Mouse (Mus musculus) hindbrain, embryonic 12.5 days (tissue): ENCODE measurements around the gene Ppp1r13b. TPM values are rescaled to one million over a fixed set of nuclear protein-coding genes. Genes with fewer than 3 reads are reported as not detected.

Source experiments
- ATAC-seq: fragments of 200-750 bp; cut with Nextera tagmentation; 2 replicates; pipeline ENCODE4 v1.8.0; 2017; ENCODE audit warnings: moderate TSS enrichment; ENCODE audit not compliant: low FRiP score
- H3K27ac ChIP-seq: fragments of 300-500 bp; sonication (generic); 2 replicates; pipeline ENCODE4 v1.5.1; 2016; ENCODE audit warnings: mild to moderate bottlenecking
- H3K27me3 ChIP-seq: fragments of 300-500 bp; sonication (generic); 2 replicates; pipeline ENCODE4 v1.6.1; 2016; ENCODE audit warnings: mild to moderate bottlenecking
- H3K36me3 ChIP-seq: fragments of 300-500 bp; sonication (generic); 2 replicates; pipeline ENCODE4 v1.6.1; 2016; ENCODE audit warnings: mild to moderate bottlenecking
- H3K4me1 ChIP-seq: fragments of 300-500 bp; sonication (generic); 2 replicates; pipeline ENCODE4 v1.6.1; 2016
- H3K4me2 ChIP-seq: fragments of 300-500 bp; sonication (generic); replicated peaks from 2 replicates; pipeline ENCODE4 v1.6.1; 2016; ENCODE audit warnings: mild to moderate bottlenecking
- H3K4me3 ChIP-seq: fragments of 300-500 bp; sonication (generic); 2 replicates; pipeline ENCODE4 v1.5.1; 2016; ENCODE audit warnings: mild to moderate bottlenecking
- H3K9ac ChIP-seq: fragments of 300-500 bp; sonication (generic); 2 replicates; pipeline ENCODE4 v1.6.1; 2016; ENCODE audit warnings: mild to moderate bottlenecking, moderate library complexity
- H3K9me3 ChIP-seq: fragments of 300-500 bp; sonication (generic); replicated peaks from 2 replicates; pipeline ENCODE4 v1.6.1; 2016; ENCODE audit warnings: mild to moderate bottlenecking
- WGBS: fragments of 180-500 bp; shearing (Covaris S2); methylation state at CpG from one replicate; pipeline ENCODE4 v1.1.7; 2016; 5-methylcytosine and 5-hydroxymethylcytosine counted together
- polyA plus RNA-seq: library from polyadenylated mRNA; unstranded; fragments of >200 nt; fragmentation: Nextera tagmentation; extraction: Ambion mirVana; gene quantifications from 2 replicates; pipeline ENCODE4 v1.2.1, GENCODE M21; 2016

The Ppp1r13b gene
- polyA plus RNA-seq, 1 experiment from 2014 or later = 18.5 TPM

- ATAC-seq = no peak
- H3K4me1 ChIP-seq = peaks cover 37% of the 10 kb centered on the region
- H3K4me2 ChIP-seq = peak overlapping the region; percentile 88
- H3K9me3 ChIP-seq = no peaks in the 10 kb centered on the region
- H3K4me3 ChIP-seq = peak overlapping the region; percentile 74
- H3K27me3 ChIP-seq = no peaks in the 10 kb centered on the region
- H3K36me3 ChIP-seq = no peaks in the 10 kb centered on the region
- WGBS = 28% methylated on average over 19 of the region's 19 CpGs
- peak overlapping the region; percentile 77 for H3K9ac ChIP-seq
- no peak overlapping the region for H3K27ac ChIP-seq
Measured at GRCm38 (mm10) chr12:111814769-111815762, 92.8 kb downstream of the Ppp1r13b start.

DNA sequence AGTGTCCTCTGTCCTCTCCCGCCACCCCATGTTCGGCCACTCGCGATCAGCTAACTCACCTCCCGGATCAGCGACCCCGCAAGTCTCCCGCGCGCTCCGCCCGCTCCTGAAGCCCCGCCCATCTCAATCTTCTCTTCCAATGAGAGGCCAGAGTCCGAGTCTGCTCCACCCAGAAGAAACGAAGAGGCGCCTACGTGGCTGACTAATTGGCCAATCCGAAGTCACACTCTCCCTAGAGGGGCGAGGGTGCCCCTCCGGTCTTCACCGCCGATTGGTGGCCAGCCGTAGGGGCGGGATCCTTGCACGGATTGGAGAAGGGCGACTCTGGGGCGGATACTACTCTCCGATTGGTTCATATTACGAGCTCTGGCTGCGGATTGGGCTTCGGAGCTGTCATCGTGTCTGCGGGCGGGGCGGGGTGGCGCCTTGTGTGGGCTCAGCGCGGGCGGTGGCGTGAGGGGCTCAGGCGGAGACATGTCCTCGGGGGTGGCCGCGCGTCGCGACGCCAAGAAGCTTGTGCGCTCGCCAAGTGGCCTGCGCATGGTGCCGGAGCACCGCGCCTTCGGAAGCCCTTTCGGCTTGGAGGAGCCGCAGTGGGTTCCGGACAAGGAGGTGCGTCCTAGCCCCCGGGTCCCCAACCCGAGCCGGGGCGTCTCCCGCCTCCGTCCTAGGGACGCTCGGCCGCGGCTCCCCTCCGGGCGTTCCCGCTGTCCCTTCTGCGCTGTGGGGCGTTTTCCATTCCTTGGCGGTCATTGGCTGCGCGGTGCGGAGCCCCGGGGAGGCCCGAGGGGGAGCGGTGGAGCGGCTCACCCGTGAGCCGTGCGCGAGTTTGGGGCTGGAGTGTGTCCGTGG lies 93.9 kb downstream of the Ppp1r13b start, which contains the start of the genes Xrcc3 and Zfyve21:
Xrcc3 (minus strand) TSS at position 108 of the 852 bp plus-strand sequence.
Zfyve21 (plus strand) TSS at position 405 of the 852 bp plus-strand sequence.
- peak; percentile 99 for ATAC-seq
- Histone ChIP-seq H3K4me3 (peak within 1 kb of the TSS; percentile 74), H3K4me2 (peak within 1 kb of the TSS; percentile 88), H3K4me1 (peaks cover 46% of the 10 kb centered on the region), H3K27ac (peak within 1 kb of the TSS; percentile 88), H3K9me3 (no peaks in the 10 kb centered on the region), H3K36me3 (0 out of 2 replicates have a peak, but pooled peaks cover 3% of the 10 kb centered on the region), H3K9ac (peak within 1 kb of the TSS; percentile 77), H3K27me3 (no peaks in the 10 kb centered on the region)
- under 1% methylated on average over 87 of the region's 87 CpGs for WGBS

GRCm38 (mm10) chr12:111813111-111813765 lies 94.7 kb downstream of the Ppp1r13b start:
- ATAC-seq = no peak
- WGBS = 6% methylated on average over 27 of the region's 27 CpGs
- peak overlapping the region; percentile 74 for H3K4me2 ChIP-seq
- H3K36me3 ChIP-seq = peaks cover 10% of the 10 kb centered on the region
- no peak overlapping the region for H3K27ac ChIP-seq
- peak overlapping the region; percentile 74 for H3K4me3 ChIP-seq
- peaks cover 47% of the 10 kb centered on the region for H3K4me1 ChIP-seq
- peak overlapping the region; percentile 56 for H3K9ac ChIP-seq
- no peaks in the 10 kb centered on the region for H3K27me3 ChIP-seq
- no peaks in the 10 kb centered on the region for H3K9me3 ChIP-seq

DNA sequence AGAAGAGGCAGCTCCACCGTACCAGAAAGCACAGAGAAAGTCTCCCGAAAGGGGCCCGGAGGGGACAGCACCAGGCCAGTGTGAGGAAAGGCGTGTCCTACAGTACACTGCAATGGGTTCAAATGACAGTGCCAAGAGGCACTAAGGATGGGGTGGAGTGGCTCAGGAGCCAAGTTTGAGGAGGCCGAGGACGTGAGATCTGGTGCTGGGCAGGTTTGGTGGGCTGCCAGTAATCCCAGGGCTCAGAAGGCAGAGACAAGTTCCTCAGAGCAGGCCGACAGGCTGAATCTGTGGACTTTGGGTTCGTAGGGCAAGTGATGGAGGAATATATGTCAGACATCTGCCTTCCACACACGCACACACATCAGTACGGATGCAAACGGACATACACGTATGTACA lies 95.3 kb downstream of the Ppp1r13b start:
- Histone ChIP-seq H3K4me3 (peak overlapping the region; percentile 74), H3K36me3 (peaks cover 16% of the 10 kb centered on the region), H3K27me3 (no peaks in the 10 kb centered on the region), H3K4me1 (peaks cover 47% of the 10 kb centered on the region), H3K9ac (no peak overlapping the region), H3K4me2 (peak overlapping the region; percentile 74), H3K27ac (no peak overlapping the region), H3K9me3 (no peaks in the 10 kb centered on the region)
- WGBS = 68% methylated on average over 12 of the region's 12 CpGs
- no peak for ATAC-seq

DNA sequence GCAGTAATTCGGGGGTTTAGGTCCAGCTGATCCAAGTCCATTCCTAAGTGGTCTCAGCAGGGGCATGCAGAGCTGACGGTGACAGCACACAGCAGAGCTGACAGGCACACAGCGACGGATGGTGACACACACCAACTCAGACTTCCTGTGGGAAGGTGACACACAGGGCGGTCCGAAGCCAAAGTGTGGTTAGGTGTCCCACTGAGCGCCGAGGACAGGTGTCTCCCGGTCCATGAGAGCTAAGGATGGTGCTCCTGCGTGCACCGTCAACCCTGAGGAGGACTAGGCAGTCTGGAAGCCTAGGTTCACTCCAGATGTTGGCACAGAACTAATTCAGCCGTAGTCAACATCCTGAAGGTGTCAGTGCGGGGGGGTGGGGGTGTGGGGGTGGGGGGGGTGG lies 95.8 kb downstream of the Ppp1r13b start:
- Histone ChIP-seq H3K4me3 (no peak overlapping the region), H3K9me3 (no peaks in the 10 kb centered on the region), H3K4me2 (no peak overlapping the region), H3K27ac (no peak overlapping the region), H3K36me3 (peaks cover 21% of the 10 kb centered on the region), H3K27me3 (no peaks in the 10 kb centered on the region), H3K9ac (no peak overlapping the region), H3K4me1 (peaks cover 46% of the 10 kb centered on the region)
- WGBS = 86% methylated on average over 13 of the region's 13 CpGs
- no peak for ATAC-seq

DNA sequence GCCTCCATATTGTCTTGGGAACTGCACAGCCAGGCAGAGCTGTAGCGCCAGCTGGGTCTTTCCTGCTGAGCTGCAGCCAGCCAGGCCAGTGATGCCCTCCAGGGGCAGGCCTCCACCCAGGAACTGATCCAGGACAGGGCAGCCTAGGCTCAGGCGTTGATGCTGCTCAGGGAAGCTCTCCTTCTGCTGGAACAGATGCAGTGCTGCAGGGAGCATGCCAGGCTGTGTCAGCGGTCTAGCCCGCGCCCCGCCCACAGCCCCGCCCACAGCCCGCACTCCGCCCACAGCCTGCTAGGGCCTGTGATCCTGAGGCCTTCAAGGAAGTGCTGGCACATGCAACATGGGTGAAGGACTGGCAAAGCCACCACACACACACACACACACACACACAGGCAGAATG lies 98.1 kb downstream of the Ppp1r13b start:
- Histone ChIP-seq H3K9ac (peak overlapping the region; percentile 39; the same call in 1 of the 2 replicates), H3K36me3 (peaks cover 43% of the 10 kb centered on the region), H3K4me3 (no peak overlapping the region), H3K27me3 (no peaks in the 10 kb centered on the region), H3K4me2 (0 out of 2 replicates have a peak overlapping the region, but pooled peaks have one; percentile 5), H3K9me3 (no peaks in the 10 kb centered on the region), H3K27ac (peak overlapping the region; percentile 71), H3K4me1 (peaks cover 24% of the 10 kb centered on the region)
- WGBS = 10% methylated on average over 9 of the region's 9 CpGs
- peak; percentile 15 for ATAC-seq

GRCm38 (mm10) chr12:111808775-111809174 lies 99.1 kb downstream of the Ppp1r13b start:
- H3K4me1 ChIP-seq = peaks cover 23% of the 10 kb centered on the region
- ATAC-seq = no peak
- 0 out of 2 replicates have a peak overlapping the region, but pooled peaks have one; percentile 18 for H3K27ac ChIP-seq
- H3K27me3 ChIP-seq = no peaks in the 10 kb centered on the region
- peaks cover 53% of the 10 kb centered on the region for H3K36me3 ChIP-seq
- H3K9ac ChIP-seq = peak overlapping the region; percentile 2; the same call in 1 of the 2 replicates
- no peak overlapping the region for H3K4me3 ChIP-seq
- H3K9me3 ChIP-seq = no peaks in the 10 kb centered on the region
- no peak overlapping the region for H3K4me2 ChIP-seq
- WGBS = 92% methylated on average over 6 of the region's 6 CpGs

DNA sequence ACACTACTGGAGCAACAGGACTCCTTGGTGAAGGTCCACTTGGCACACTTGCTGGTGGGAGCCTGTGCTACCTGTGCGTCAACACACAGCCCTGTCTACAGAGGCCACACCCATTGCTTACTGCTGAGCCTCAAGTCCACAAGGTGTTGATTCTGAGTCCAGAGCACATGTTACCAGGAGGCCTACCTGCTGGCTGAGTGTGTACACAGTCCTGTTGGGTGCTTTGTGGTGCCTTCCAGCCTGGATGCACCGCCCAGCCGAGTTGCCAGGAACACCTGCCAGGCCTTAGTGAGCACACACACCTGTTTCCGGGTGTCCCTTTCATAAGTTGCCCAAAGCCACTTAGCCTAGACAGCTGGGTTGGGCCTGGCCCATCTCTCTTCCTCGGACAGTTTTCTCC lies 104.4 kb downstream of the Ppp1r13b start:
- Histone ChIP-seq H3K4me1 (no peaks in the 10 kb centered on the region), H3K36me3 (peaks cover 86% of the 10 kb centered on the region), H3K4me3 (no peak overlapping the region), H3K27me3 (no peaks in the 10 kb centered on the region), H3K4me2 (no peak overlapping the region), H3K27ac (no peak overlapping the region), H3K9me3 (no peaks in the 10 kb centered on the region), H3K9ac (no peak overlapping the region)
- WGBS = 85% methylated on average over 5 of the region's 5 CpGs
- ATAC-seq = no peak

- WGBS = 92% methylated on average over 10 of the region's 10 CpGs
- peaks cover 75% of the 10 kb centered on the region for H3K36me3 ChIP-seq
Measured at GRCm38 (mm10) chr12:111800459-111801183, 107.3 kb downstream of the Ppp1r13b start.

DNA sequence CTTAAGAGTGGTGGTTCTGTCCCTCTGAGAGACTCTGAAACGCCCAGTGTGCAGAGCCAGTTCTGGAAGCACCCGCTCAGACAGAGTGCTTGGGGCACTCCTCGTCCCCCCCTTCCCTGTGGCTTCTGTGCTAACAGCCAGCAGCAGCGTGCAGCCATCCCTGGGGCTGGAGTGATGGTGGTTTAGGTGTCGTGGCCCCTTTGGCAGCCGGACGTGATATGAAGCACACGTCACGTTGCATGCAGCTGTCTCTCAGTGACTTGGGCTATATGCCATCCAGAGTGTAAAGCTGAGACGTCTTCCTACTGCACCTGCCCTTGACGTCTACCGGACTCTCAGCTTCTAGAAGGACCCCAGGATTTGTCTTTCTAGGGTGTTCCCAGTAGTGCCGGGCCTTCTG lies 109.4 kb downstream of the Ppp1r13b start:
- H3K36me3 ChIP-seq = peaks cover 75% of the 10 kb centered on the region
- no peak overlapping the region for H3K4me3 ChIP-seq
- no peak for ATAC-seq
- H3K9ac ChIP-seq = no peak overlapping the region
- no peaks in the 10 kb centered on the region for H3K27me3 ChIP-seq
- H3K27ac ChIP-seq = no peak overlapping the region
- WGBS = 94% methylated on average over 13 of the region's 13 CpGs
- H3K9me3 ChIP-seq = no peaks in the 10 kb centered on the region
- H3K4me2 ChIP-seq = no peak overlapping the region
- no peaks in the 10 kb centered on the region for H3K4me1 ChIP-seq

More at GRCm38 (mm10) chr12:111800459-111801183, 107.3 kb downstream of the Ppp1r13b start:
- Histone ChIP-seq H3K27ac (no peak overlapping the region), H3K9ac (no peak overlapping the region), H3K4me2 (no peak overlapping the region), H3K27me3 (no peaks in the 10 kb centered on the region), H3K4me3 (no peak overlapping the region), H3K9me3 (no peaks in the 10 kb centered on the region), H3K4me1 (no peaks in the 10 kb centered on the region)
- ATAC-seq = no peak

- 91% methylated on average over 8 of the region's 8 CpGs for WGBS
- peaks cover 73% of the 10 kb centered on the region for H3K36me3 ChIP-seq
- no peak overlapping the region for H3K27ac ChIP-seq
- no peak overlapping the region for H3K4me3 ChIP-seq
- no peak overlapping the region for H3K4me2 ChIP-seq
- H3K9ac ChIP-seq = no peak overlapping the region
- H3K9me3 ChIP-seq = no peaks in the 10 kb centered on the region
- no peak for ATAC-seq
- H3K4me1 ChIP-seq = no peaks in the 10 kb centered on the region
- H3K27me3 ChIP-seq = no peaks in the 10 kb centered on the region
Measured at GRCm38 (mm10) chr12:111797251-111797650, 110.7 kb downstream of the Ppp1r13b start.
